8 mouse cellular contexts compared by ENCODE assay signal in the genomic region with DNA sequence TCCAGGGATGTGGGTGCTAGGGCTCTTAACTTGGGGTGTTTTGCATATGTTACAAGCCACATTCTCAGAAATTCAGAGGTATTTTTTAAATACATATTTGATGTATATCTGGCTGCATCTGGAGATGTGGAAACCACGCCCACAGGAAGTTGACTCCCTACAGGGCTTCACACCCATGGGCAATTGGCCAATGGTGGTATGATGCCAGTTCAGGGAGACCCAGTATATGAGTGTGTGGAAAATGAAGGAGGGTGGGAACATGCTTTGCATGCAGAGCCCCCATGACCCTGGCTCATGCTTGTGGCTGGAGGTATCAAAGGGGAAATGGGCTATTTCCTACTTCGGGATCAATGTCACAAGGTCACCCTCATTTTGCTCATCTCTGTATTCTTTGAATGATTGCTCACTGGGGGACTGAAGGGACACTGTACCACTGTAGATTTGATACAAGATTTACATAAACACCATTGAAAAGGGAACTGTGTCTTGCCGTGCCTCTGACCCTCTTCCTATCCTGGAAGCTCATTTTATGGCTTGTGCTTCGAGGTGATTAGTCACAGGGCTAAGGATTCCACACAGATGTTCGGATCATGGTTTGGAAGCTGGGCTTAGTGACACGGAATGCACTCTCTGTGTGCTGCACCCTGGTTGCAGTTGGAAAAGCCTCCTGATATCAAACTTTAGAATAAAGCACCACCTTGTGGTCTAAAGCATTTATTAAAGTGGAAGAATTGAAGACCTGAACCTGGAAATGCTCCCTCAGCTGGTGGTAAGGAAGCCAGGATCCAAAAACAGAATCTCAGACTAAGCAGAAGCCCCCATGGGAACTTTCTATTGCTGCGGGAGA. TPM values are rescaled to one million over a fixed set of nuclear protein-coding genes. Genes with fewer than 3 reads are reported as not detected.
DNase-seq lines count a peak whose midpoint lies in the region; ATAC-seq and TF ChIP-seq lines count a peak whose summit lies in the region.

No protein-coding gene starts in this region.

- H3K4me2 ChIP-seq in liver, postnatal 0 days (ENCODE audit: low read depth, low read length): no peak overlapping the region
- no peak overlapping the region for H3K4me2 ChIP-seq in limb, embryonic 13.5 days (replicated peaks)

- peaks cover 7% of the 10 kb centered on the region; the same call in 1 of the 2 replicates for H3K4me1 ChIP-seq in liver, postnatal 0 days (ENCODE audit: insufficient read depth)
- H3K4me1 ChIP-seq in bone marrow macrophage, adult 2 months (ENCODE audit: control insufficient read depth, insufficient read depth, low read length): peaks cover 15% of the 10 kb centered on the region
- H3K4me1 ChIP-seq in limb, embryonic 13.5 days: peaks cover 15% of the 10 kb centered on the region

- TF ChIP-seq CTCF in liver, postnatal 0 days (IDR thresholded peaks at IDR 0.05; ENCODE audit: low read depth): peak; percentile 65
- TF ChIP-seq CTCF in bone marrow macrophage, adult 2 months (IDR thresholded peaks at IDR 0.05; ENCODE audit: low read depth, low read length): 0 out of 2 replicates have a peak, but pooled peaks have one; percentile 9

- H3K9ac ChIP-seq in liver, postnatal 0 days (replicated peaks): no peak overlapping the region
- no peak overlapping the region for H3K9ac ChIP-seq in limb, embryonic 13.5 days

- WGBS in liver, postnatal 0 days (ENCODE audit: insufficient replicate concordance): 45% methylated on average over 7 of the region's 7 CpGs
- WGBS in limb, embryonic 13.5 days: 40% methylated on average over 7 of the region's 7 CpGs

- H3K36me3 ChIP-seq in liver, postnatal 0 days (replicated peaks; ENCODE audit: insufficient read depth, low read length): no peaks in the 10 kb centered on the region
- no peaks in the 10 kb centered on the region for H3K36me3 ChIP-seq in limb, embryonic 13.5 days

- no peak for DNase-seq in liver, postnatal 0 days
- no peak for DNase-seq in liver
- DNase-seq in gastrocnemius, postnatal 10 days: peak; percentile 6
- DNase-seq in kidney, adult 9 months: peak; percentile 69
- peak; percentile 10 for DNase-seq in right cerebral cortex, adult 18-20 months

- no peak for TF ChIP-seq POLR2A in bone marrow macrophage, adult 2 months (IDR thresholded peaks at IDR 0.05; ENCODE audit: borderline replicate concordance, low read depth, low read length)

- H3K9me3 ChIP-seq in liver, postnatal 0 days (ENCODE audit: low read length): no peaks in the 10 kb centered on the region
- H3K9me3 ChIP-seq in limb, embryonic 13.5 days: no peaks in the 10 kb centered on the region

- TF ChIP-seq EP300 in liver, postnatal 0 days (IDR thresholded peaks at IDR 0.05; ENCODE audit: low read depth): no peak

- no peak overlapping the region for H3K27ac ChIP-seq in liver, postnatal 0 days (ENCODE audit: low read depth)
- H3K27ac ChIP-seq in bone marrow macrophage, adult 2 months (ENCODE audit: insufficient read depth, low read depth, low read length): no peak overlapping the region
- no peak overlapping the region for H3K27ac ChIP-seq in limb, embryonic 13.5 days

- no peaks in the 10 kb centered on the region for H3K27me3 ChIP-seq in liver, postnatal 0 days (ENCODE audit: insufficient read depth, low read length)
- H3K27me3 ChIP-seq in limb, embryonic 13.5 days: no peaks in the 10 kb centered on the region

- no peak for ATAC-seq in liver, postnatal 0 days
- 0 out of 2 replicates have a peak, but pooled peaks have one; percentile 36 for ATAC-seq in limb, embryonic 13.5 days (ENCODE audit: low FRiP score, low read depth)
- no peak for ATAC-seq in erythroblast, adult 5-6 weeks (replicated peaks; ENCODE audit: low FRiP score, poor library complexity, severe bottlenecking)

- no peak overlapping the region for H3K4me3 ChIP-seq in liver, postnatal 0 days (ENCODE audit: low read depth, low read length)
- no peak overlapping the region for H3K4me3 ChIP-seq in bone marrow macrophage, adult 2 months (ENCODE audit: insufficient read depth, low read length)
- H3K4me3 ChIP-seq in limb, embryonic 13.5 days: no peak overlapping the region

RNA-seq across cellular contexts. Expression of gene Edn1, which starts 56.8 kb away (rescaled TPM):
- polyA plus RNA-seq in liver, postnatal 0 days (2015; fragmentation: Nextera tagmentation; extraction: Ambion mirVana): 0.50 and 0.66 TPM in 2 replicates
- not detected in 2 replicates for polyA plus RNA-seq in bone marrow macrophage, adult 2 months (2012; ENCODE audit: insufficient read depth, insufficient read length, missing spikeins)
- 1 to 10 TPM; 1.3 to 1.7 TPM for total RNA-seq in gastrocnemius, postnatal 10 days (2021)
- polyA plus RNA-seq in limb, embryonic 13.5 days (2015; fragmentation: Nextera tagmentation; extraction: Ambion mirVana): 2.6 and 2.8 TPM in 2 replicates
- not detected in 2 replicates for total RNA-seq in erythroblast, adult 5-6 weeks (2015; ENCODE audit: low replicate concordance)
- total RNA-seq in erythroblast, adult 5-6 weeks (2017; ENCODE audit: low replicate concordance): not detected in 2 replicates

Comparison
In these comparisons a context has a peak if more than half of its experiments do, and no peak if none do; other contexts are left out.
1. DNase-seq: peak in gastrocnemius, postnatal 10 days (single experiment), kidney, adult 9 months (single experiment) and right cerebral cortex, adult 18-20 months (single experiment); none in liver, postnatal 0 days (single experiment) and liver (single experiment).